Mouse (Mus musculus): ENCODE results near the gene Nme7.

DNA sequence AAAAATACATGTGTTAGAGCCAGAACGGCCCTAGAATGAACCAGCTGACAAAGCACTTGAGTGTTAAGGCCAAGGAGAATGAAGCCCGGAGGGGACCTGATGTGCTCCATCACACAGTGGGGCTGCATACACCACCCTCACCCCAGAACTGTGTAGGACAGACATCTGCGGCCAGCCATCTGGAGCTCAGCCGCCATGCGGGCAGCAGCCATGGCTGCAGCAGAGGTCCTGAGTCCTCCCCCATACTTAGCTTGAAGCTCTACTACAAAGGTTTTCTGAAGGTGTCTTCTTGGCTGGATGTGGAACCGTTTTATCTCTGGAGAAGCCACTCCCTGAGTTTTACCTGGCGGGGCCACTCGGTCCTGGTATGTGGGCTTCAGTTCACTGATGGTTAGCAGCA is 149.2 kb downstream of the Nme7 start:
- TF ChIP-seq CTCF (conservative IDR thresholded peaks at IDR 0.05; ENCODE audit: low read length) (no peak), NANOG (IDR thresholded peaks at IDR 0.05; ENCODE audit: borderline replicate concordance, low read length) (no peak), POU5F1 (IDR thresholded peaks at IDR 0.05; ENCODE audit: borderline replicate concordance, low read length) (no peak)

Data from E14TG2a.4 (cell line).